Mouse (Mus musculus) small intestine, adult 2 months (tissue): ENCODE data around the gene Kras.

Source experiments
- CTCF ChIP-seq: fragments of 200-500 bp; IDR thresholded peaks from 2 replicates; pipeline ENCODE4 v1.5.1; 2012; ENCODE audit warnings: low read depth, mild to moderate bottlenecking, control low read depth, inconsistent platforms, low read length, moderate library complexity, mixed read lengths; ENCODE audit not compliant: insufficient replicate concordance, insufficient read length; ENCODE audit errors: extremely low read depth
- POLR2A ChIP-seq: fragments of 200-500 bp; IDR thresholded peaks from 2 replicates; pipeline ENCODE4 v1.6.1; 2012; ENCODE audit warnings: low read depth, mild to moderate bottlenecking, control low read depth, inconsistent platforms, low read length, moderate library complexity

DNA sequence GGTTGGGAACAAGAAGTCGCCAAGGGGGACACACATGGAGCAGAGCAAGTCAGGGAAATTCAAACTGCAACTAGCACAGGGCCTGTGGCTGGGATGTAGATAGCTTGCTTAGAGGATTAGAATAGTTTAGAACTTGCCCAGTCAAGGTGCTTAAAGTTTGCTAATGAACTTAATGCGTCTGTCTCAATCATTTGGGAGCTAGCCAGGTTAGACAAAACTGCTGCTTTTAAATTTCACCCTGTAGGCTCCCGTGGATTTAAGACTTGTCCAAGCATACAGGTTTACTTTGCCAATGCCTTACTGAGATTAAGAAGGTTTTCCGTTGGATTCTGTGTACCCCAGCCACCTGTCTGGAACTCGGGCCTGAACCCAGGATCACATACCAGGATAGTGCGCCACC lies 43.1 kb upstream of the Kras start:
- TF ChIP-seq POLR2A (no peak), CTCF (no peak)
